Mouse (Mus musculus) lung, adult 18-20 months (tissue): ENCODE results near the gene Fanca.
"Not testable (repeated sequence)": the region's sequence is repeated elsewhere in the genome, so short reads cannot be mapped to it uniquely, and the experiment has no call there.

Source experiments
- DNase-seq, 2 experiments: peaks; one replicate each; pipeline ENCODE4 v3.0.0; 2022; ENCODE audit warnings: mixed read lengths in 2 of 2

Fanca gene

GRCm38 (mm10) chr8:123330701-123331100 is 12.3 kb upstream of the Fanca start:
- DNase-seq: no peak

GRCm38 (mm10) chr8:123329961-123330360 is 11.6 kb upstream of the Fanca start:
- DNase-seq: no peak

GRCm38 (mm10) chr8:123329350-123329749 is 11.0 kb upstream of the Fanca start:
- DNase-seq: no peak

GRCm38 (mm10) chr8:123328552-123328951 is 10.2 kb upstream of the Fanca start:
- DNase-seq: no peak

GRCm38 (mm10) chr8:123319522-123320164 is 1.3 kb upstream of the Fanca start:
- DNase-seq: peak in 1 of 2 experiments; percentile 22

- no peak for DNase-seq
These were observed 452 bp downstream of the Fanca start for GRCm38 (mm10) chr8:123317781-123318466.

- DNase-seq: no peak
These were observed 9.6 kb downstream of the Fanca start for GRCm38 (mm10) chr8:123308738-123309137.

- DNase-seq: no peak
These were observed 20.1 kb downstream of the Fanca start for GRCm38 (mm10) chr8:123298301-123298700.

- no peak for DNase-seq
These were observed 25.6 kb downstream of the Fanca start for GRCm38 (mm10) chr8:123292785-123293184.

GRCm38 (mm10) chr8:123292281-123292680 is 26.1 kb downstream of the Fanca start:
- no peak for DNase-seq

- no peak for DNase-seq
These were observed 26.7 kb downstream of the Fanca start for GRCm38 (mm10) chr8:123291716-123292115.

- DNase-seq: no peak
These were observed 27.7 kb downstream of the Fanca start for GRCm38 (mm10) chr8:123290679-123291078.

GRCm38 (mm10) chr8:123290166-123290565 is 28.2 kb downstream of the Fanca start:
- DNase-seq: peak in 1 of 2 experiments; percentile 23

GRCm38 (mm10) chr8:123287362-123287761 is 31.0 kb downstream of the Fanca start:
- no peak for DNase-seq

- DNase-seq: no peak
These were observed 33.9 kb downstream of the Fanca start for GRCm38 (mm10) chr8:123284493-123284892.

GRCm38 (mm10) chr8:123283991-123284390 is 34.4 kb downstream of the Fanca start:
- DNase-seq: peak; percentile 15 to 19

- DNase-seq: not testable (repeated sequence)
These were observed 35.4 kb downstream of the Fanca start for GRCm38 (mm10) chr8:123282994-123283393.

GRCm38 (mm10) chr8:123280302-123281094 is 37.9 kb downstream of the Fanca start:
- no peak for DNase-seq

- DNase-seq: no peak
These were observed 38.5 kb downstream of the Fanca start for GRCm38 (mm10) chr8:123279828-123280227.

- no peak for DNase-seq
These were observed 39.9 kb downstream of the Fanca start for GRCm38 (mm10) chr8:123278445-123278844.

- no peak for DNase-seq
These were observed 43.3 kb downstream of the Fanca start for GRCm38 (mm10) chr8:123275096-123275495.

GRCm38 (mm10) chr8:123274447-123274846 is 43.9 kb downstream of the Fanca start:
- no peak for DNase-seq

- no peak for DNase-seq
These were observed 46.5 kb downstream of the Fanca start for GRCm38 (mm10) chr8:123271901-123272300.

GRCm38 (mm10) chr8:123271147-123271546 is 47.2 kb downstream of the Fanca start:
- no peak for DNase-seq
